Mouse (Mus musculus): ENCODE results near the gene Pou5f1. TPM values are rescaled to one million over a fixed set of nuclear protein-coding genes. Genes with fewer than 3 reads are reported as not detected.
A peak's percentile ranks its signal among the peaks of the same experiment; 100 is the strongest.
"Not testable (repeated sequence)": the region's sequence is repeated elsewhere in the genome, so short reads cannot be mapped to it uniquely, and the experiment has no call there.

Gene Pou5f1
- polyA plus RNA-seq (2015; fragmentation: Nextera tagmentation; extraction: Ambion mirVana), result not detected in 2 replicates

GRCm38 (mm10) chr17:35505776-35506175 lies at the start of gene Pou5f1:
Gene Pou5f1 (plus strand): TSS chr17:35506018.
- Histone ChIP-seq H3K27ac (ENCODE audit: low read length) (no peak within 1 kb of the TSS), H3K27me3 (ENCODE audit: control insufficient read depth, insufficient read depth, low read depth, low read length) (peaks cover 3% of the 10 kb centered on the region; the same call in 1 of the 2 replicates), H3K36me3 (ENCODE audit: control insufficient read depth, insufficient read depth, low read length) (no peaks in the 10 kb centered on the region), H3K9me3 (ENCODE audit: control insufficient read depth, low read length) (no peaks in the 10 kb centered on the region), H3K4me2 (ENCODE audit: low read depth, low read length) (no peak within 1 kb of the TSS), H3K4me3 (ENCODE audit: low read length) (no peak within 1 kb of the TSS), H3K4me1 (replicated peaks; ENCODE audit: control insufficient read depth, insufficient read depth, low read length) (no peaks in the 10 kb centered on the region), H3K9ac (ENCODE audit: low read length) (no peak within 1 kb of the TSS)
- ATAC-seq (ENCODE audit: low read depth), result no peak
- WGBS, result 48% methylated on average over 13 of the region's 13 CpGs

GRCm38 (mm10) chr17:35458247-35458646 lies 47.6 kb upstream of the Pou5f1 start:
- not testable (repeated sequence) for H3K36me3 ChIP-seq (ENCODE audit: control insufficient read depth, insufficient read depth, low read length); H3K4me2 ChIP-seq (ENCODE audit: low read depth, low read length); H3K27me3 ChIP-seq (ENCODE audit: control insufficient read depth, insufficient read depth, low read depth, low read length); H3K9me3 ChIP-seq (ENCODE audit: control insufficient read depth, low read length); H3K9ac ChIP-seq (ENCODE audit: low read length); H3K4me1 ChIP-seq (replicated peaks; ENCODE audit: control insufficient read depth, insufficient read depth, low read length); H3K27ac ChIP-seq (ENCODE audit: low read length); H3K4me3 ChIP-seq (ENCODE audit: low read length); ATAC-seq (ENCODE audit: low read depth)
- no CpG with 5 or more reads among the region's 1 CpGs for WGBS

GRCm38 (mm10) chr17:35460513-35461341 lies 45.1 kb upstream of the Pou5f1 start:
- not testable (repeated sequence) for H3K27me3 ChIP-seq (ENCODE audit: control insufficient read depth, insufficient read depth, low read depth, low read length); H3K9ac ChIP-seq (ENCODE audit: low read length); H3K4me2 ChIP-seq (ENCODE audit: low read depth, low read length); H3K4me3 ChIP-seq (ENCODE audit: low read length); H3K9me3 ChIP-seq (ENCODE audit: control insufficient read depth, low read length); H3K4me1 ChIP-seq (replicated peaks; ENCODE audit: control insufficient read depth, insufficient read depth, low read length); ATAC-seq (ENCODE audit: low read depth); H3K36me3 ChIP-seq (ENCODE audit: control insufficient read depth, insufficient read depth, low read length); H3K27ac ChIP-seq (ENCODE audit: low read length)
- 46% methylated on average over 3 of the region's 9 CpGs for WGBS

GRCm38 (mm10) chr17:35465651-35466050 lies 40.2 kb upstream of the Pou5f1 start:
- not testable (repeated sequence) for H3K27ac ChIP-seq (ENCODE audit: low read length); ATAC-seq (ENCODE audit: low read depth); H3K9ac ChIP-seq (ENCODE audit: low read length); H3K36me3 ChIP-seq (ENCODE audit: control insufficient read depth, insufficient read depth, low read length); H3K4me3 ChIP-seq (ENCODE audit: low read length); H3K4me2 ChIP-seq (ENCODE audit: low read depth, low read length); H3K4me1 ChIP-seq (replicated peaks; ENCODE audit: control insufficient read depth, insufficient read depth, low read length); H3K9me3 ChIP-seq (ENCODE audit: control insufficient read depth, low read length)
- H3K27me3 ChIP-seq (ENCODE audit: control insufficient read depth, insufficient read depth, low read depth, low read length), result peaks cover 14% of the 10 kb centered on the region
- WGBS, result 4% methylated on average over 8 of the region's 8 CpGs

- H3K9ac ChIP-seq (ENCODE audit: low read length); H3K9me3 ChIP-seq (ENCODE audit: control insufficient read depth, low read length); H3K4me3 ChIP-seq (ENCODE audit: low read length); H3K4me2 ChIP-seq (ENCODE audit: low read depth, low read length); H3K27ac ChIP-seq (ENCODE audit: low read length); ATAC-seq (ENCODE audit: low read depth); H3K36me3 ChIP-seq (ENCODE audit: control insufficient read depth, insufficient read depth, low read length): not testable (repeated sequence)
- H3K4me1 ChIP-seq (replicated peaks; ENCODE audit: control insufficient read depth, insufficient read depth, low read length), result peaks cover 11% of the 10 kb centered on the region; the same call in 1 of the 2 replicates
- WGBS, result 33% methylated on average over 3 of the region's 3 CpGs
- peaks cover 17% of the 10 kb centered on the region for H3K27me3 ChIP-seq (ENCODE audit: control insufficient read depth, insufficient read depth, low read depth, low read length)
These were observed 36.9 kb upstream of the Pou5f1 start for GRCm38 (mm10) chr17:35468936-35469335.

GRCm38 (mm10) chr17:35469842-35470751 lies 35.7 kb upstream of the Pou5f1 start, which contains the start of gene H2-Q10:
Gene H2-Q10 (plus strand): TSS chr17:35470089.
- peak within 1 kb of the TSS; percentile 92 for H3K4me2 ChIP-seq (ENCODE audit: low read depth, low read length)
- no peak within 1 kb of the TSS for H3K27ac ChIP-seq (ENCODE audit: low read length)
- H3K36me3 ChIP-seq (ENCODE audit: control insufficient read depth, insufficient read depth, low read length), result no peaks in the 10 kb centered on the region
- peak within 1 kb of the TSS; percentile 52 for H3K4me3 ChIP-seq (ENCODE audit: low read length)
- peak within 1 kb of the TSS; percentile 54 for H3K9ac ChIP-seq (ENCODE audit: low read length)
- peaks cover 17% of the 10 kb centered on the region for H3K27me3 ChIP-seq (ENCODE audit: control insufficient read depth, insufficient read depth, low read depth, low read length)
- 0 out of 2 replicates have a peak, but pooled peaks have one; percentile 28 for ATAC-seq (ENCODE audit: low read depth)
- no peaks in the 10 kb centered on the region for H3K9me3 ChIP-seq (ENCODE audit: control insufficient read depth, low read length)
- under 1% methylated on average over 80 of the region's 80 CpGs for WGBS
- peaks cover 11% of the 10 kb centered on the region; the same call in 1 of the 2 replicates for H3K4me1 ChIP-seq (replicated peaks; ENCODE audit: control insufficient read depth, insufficient read depth, low read length)

GRCm38 (mm10) chr17:35484066-35484465 lies 21.8 kb upstream of the Pou5f1 start:
- no peak overlapping the region for H3K27ac ChIP-seq (ENCODE audit: low read length)
- WGBS, result under 1% methylated on average over 9 of the region's 9 CpGs
- H3K4me1 ChIP-seq (replicated peaks; ENCODE audit: control insufficient read depth, insufficient read depth, low read length), result no peaks in the 10 kb centered on the region
- no peak overlapping the region for H3K4me3 ChIP-seq (ENCODE audit: low read length)
- ATAC-seq (ENCODE audit: low read depth), result no peak; the same call in 1 of the 2 replicates
- no peaks in the 10 kb centered on the region for H3K36me3 ChIP-seq (ENCODE audit: control insufficient read depth, insufficient read depth, low read length)
- no peaks in the 10 kb centered on the region for H3K9me3 ChIP-seq (ENCODE audit: control insufficient read depth, low read length)
- H3K4me2 ChIP-seq (ENCODE audit: low read depth, low read length), result no peak overlapping the region
- no peak overlapping the region for H3K9ac ChIP-seq (ENCODE audit: low read length)
- no peaks in the 10 kb centered on the region for H3K27me3 ChIP-seq (ENCODE audit: control insufficient read depth, insufficient read depth, low read depth, low read length)

DNA sequence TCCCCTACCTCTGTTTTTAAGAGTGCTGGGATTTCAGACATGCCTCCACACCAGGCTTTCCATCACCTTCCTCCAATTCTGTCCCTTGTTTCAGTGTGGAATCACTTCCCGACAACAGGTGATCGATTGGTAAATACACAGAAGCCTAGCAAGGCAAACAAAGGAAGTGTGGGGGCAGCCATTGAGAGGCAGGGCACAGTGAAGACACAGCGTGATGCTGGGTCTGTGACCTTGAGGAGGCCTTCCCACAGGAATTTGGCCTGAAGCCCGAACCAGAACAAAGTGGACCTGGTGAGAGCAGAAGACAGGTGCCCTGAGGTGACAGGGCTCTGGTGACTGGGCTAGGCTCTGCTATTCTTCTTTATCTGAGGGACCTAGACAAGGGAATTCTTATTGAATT lies 20.1 kb upstream of the Pou5f1 start:
- no peaks in the 10 kb centered on the region for H3K9me3 ChIP-seq (ENCODE audit: control insufficient read depth, low read length)
- no peak overlapping the region for H3K27ac ChIP-seq (ENCODE audit: low read length)
- no peaks in the 10 kb centered on the region for H3K36me3 ChIP-seq (ENCODE audit: control insufficient read depth, insufficient read depth, low read length)
- WGBS, result 13% methylated on average over 4 of the region's 4 CpGs
- H3K4me2 ChIP-seq (ENCODE audit: low read depth, low read length), result no peak overlapping the region
- H3K4me3 ChIP-seq (ENCODE audit: low read length), result no peak overlapping the region
- no peaks in the 10 kb centered on the region for H3K4me1 ChIP-seq (replicated peaks; ENCODE audit: control insufficient read depth, insufficient read depth, low read length)
- H3K9ac ChIP-seq (ENCODE audit: low read length), result no peak overlapping the region
- ATAC-seq (ENCODE audit: low read depth), result no peak
- no peaks in the 10 kb centered on the region for H3K27me3 ChIP-seq (ENCODE audit: control insufficient read depth, insufficient read depth, low read depth, low read length)

DNA sequence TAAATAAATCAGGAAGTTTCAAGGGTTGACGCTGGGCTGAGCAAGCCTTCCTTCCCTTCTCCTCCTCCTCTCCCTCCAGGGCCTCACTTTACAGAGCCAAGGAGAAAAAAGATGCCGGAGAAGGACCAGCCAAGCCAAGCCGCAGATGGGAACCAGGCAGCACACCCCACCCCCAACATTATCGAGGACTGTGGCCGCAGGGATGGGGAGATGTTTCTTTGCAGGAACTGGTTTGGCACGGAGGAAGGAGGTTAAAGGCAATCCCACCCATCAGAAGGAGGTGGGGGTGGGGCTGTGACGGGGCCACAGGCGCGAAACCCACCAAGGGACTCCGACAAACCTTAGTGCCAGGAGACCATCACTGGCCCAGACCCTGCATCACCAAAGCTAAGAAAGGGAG lies 19.1 kb upstream of the Pou5f1 start:
- Histone ChIP-seq H3K9ac (ENCODE audit: low read length) (no peak overlapping the region), H3K27ac (ENCODE audit: low read length) (no peak overlapping the region), H3K27me3 (ENCODE audit: control insufficient read depth, insufficient read depth, low read depth, low read length) (no peaks in the 10 kb centered on the region), H3K4me2 (ENCODE audit: low read depth, low read length) (no peak overlapping the region), H3K4me3 (ENCODE audit: low read length) (no peak overlapping the region), H3K4me1 (replicated peaks; ENCODE audit: control insufficient read depth, insufficient read depth, low read length) (no peaks in the 10 kb centered on the region), H3K9me3 (ENCODE audit: control insufficient read depth, low read length) (no peaks in the 10 kb centered on the region), H3K36me3 (ENCODE audit: control insufficient read depth, insufficient read depth, low read length) (no peaks in the 10 kb centered on the region)
- ATAC-seq (ENCODE audit: low read depth), result no peak
- WGBS, result 30% methylated on average over 10 of the region's 10 CpGs

All from lung, embryonic 16.5 days (tissue).